25 mouse cellular contexts compared by ENCODE assay signal in genomic region chr19:25220611-25221010, GRCm38 (mm10). TPM values are rescaled to one million over a fixed set of nuclear protein-coding genes. Genes with fewer than 3 reads are reported as not detected.
DNase-seq lines count a peak whose midpoint lies in the region; ATAC-seq and TF ChIP-seq lines count a peak whose summit lies in the region.
"Had no signal": no experiment of that assay in that cellular context is flagged by ENCODE, and none has a peak within 500 bp of the region (broad histone marks: within the 10 kb centered on the region; RNA-seq: fewer than 3 reads in every experiment).

No protein-coding gene starts in this region.

- WGBS in intestine, postnatal 0 days, result 42% methylated on average over 2 of the region's 2 CpGs
- 42% methylated on average over 2 of the region's 2 CpGs for WGBS in kidney, postnatal 0 days
- WGBS in thymus, adult 2 months, result 95% methylated on average over 2 of the region's 2 CpGs

- no peaks in the 10 kb centered on the region for H3K27me3 ChIP-seq in intestine, postnatal 0 days (replicated peaks; ENCODE audit: control insufficient read depth, insufficient read depth, low read length)
- no peaks in the 10 kb centered on the region for H3K27me3 ChIP-seq in kidney, postnatal 0 days (ENCODE audit: insufficient read depth, low read length)
- H3K27me3 ChIP-seq in thymus, adult 2 months (ENCODE audit: control insufficient read depth, insufficient read depth, low read length), result no peaks in the 10 kb centered on the region
- H3K27me3 ChIP-seq: embryonic facial prominence, embryonic 13.5 days; forebrain, embryonic 15.5 days had no signal

- no peak overlapping the region for H3K4me2 ChIP-seq in intestine, postnatal 0 days (replicated peaks; ENCODE audit: low read depth)
- no peak overlapping the region for H3K4me2 ChIP-seq in kidney, postnatal 0 days (ENCODE audit: low read length)
- H3K4me2 ChIP-seq: embryonic facial prominence, embryonic 13.5 days; forebrain, embryonic 15.5 days; liver, embryonic 11.5 days had no signal

- H3K27ac ChIP-seq in intestine, postnatal 0 days (ENCODE audit: low read depth, low read length), result peak overlapping the region; percentile 60
- H3K27ac ChIP-seq in kidney, postnatal 0 days, result 0 out of 2 replicates have a peak overlapping the region, but pooled peaks have one; percentile 36
- no peak overlapping the region for H3K27ac ChIP-seq in thymus, adult 2 months (ENCODE audit: control insufficient read depth, insufficient read depth, low read length)
- H3K27ac ChIP-seq: embryonic facial prominence, embryonic 13.5 days; forebrain, embryonic 15.5 days; heart, embryonic 10.5 days; hindbrain, embryonic 10.5 days; hindbrain, postnatal 0 days; layer of hippocampus, adult 2 months; left cerebral cortex, adult 2 months had no signal

- H3K4me1 ChIP-seq in intestine, postnatal 0 days (replicated peaks; ENCODE audit: control insufficient read depth, insufficient read depth, low read length), result no peaks in the 10 kb centered on the region
- no peaks in the 10 kb centered on the region for H3K4me1 ChIP-seq in kidney, postnatal 0 days (replicated peaks; ENCODE audit: insufficient read depth, low read length)
- no peaks in the 10 kb centered on the region for H3K4me1 ChIP-seq in thymus, adult 2 months (replicated peaks; ENCODE audit: control insufficient read depth, insufficient read depth, low read length)
- H3K4me1 ChIP-seq: embryonic facial prominence, embryonic 13.5 days; forebrain, embryonic 15.5 days had no signal

- no peak overlapping the region for H3K9ac ChIP-seq in intestine, postnatal 0 days (ENCODE audit: low read depth, low read length)
- no peak overlapping the region for H3K9ac ChIP-seq in kidney, postnatal 0 days (ENCODE audit: low read depth, low read length)
- H3K9ac ChIP-seq: embryonic facial prominence, embryonic 13.5 days; forebrain, embryonic 15.5 days had no signal

- H3K36me3 ChIP-seq in intestine, postnatal 0 days (ENCODE audit: control insufficient read depth, insufficient read depth), result no peaks in the 10 kb centered on the region
- no peaks in the 10 kb centered on the region for H3K36me3 ChIP-seq in kidney, postnatal 0 days (ENCODE audit: insufficient read depth, low read length)
- no peaks in the 10 kb centered on the region for H3K36me3 ChIP-seq in thymus, adult 2 months (ENCODE audit: control insufficient read depth, insufficient read depth, low read length)
- H3K36me3 ChIP-seq: embryonic facial prominence, embryonic 13.5 days; forebrain, embryonic 15.5 days; heart, embryonic 10.5 days; hindbrain, embryonic 10.5 days had no signal

- no peaks in the 10 kb centered on the region for H3K9me3 ChIP-seq in intestine, postnatal 0 days (ENCODE audit: control insufficient read depth)
- no peaks in the 10 kb centered on the region for H3K9me3 ChIP-seq in kidney, postnatal 0 days (replicated peaks; ENCODE audit: low read length)
- H3K9me3 ChIP-seq: embryonic facial prominence, embryonic 13.5 days; forebrain, embryonic 15.5 days; heart, embryonic 10.5 days had no signal

- H3K4me3 ChIP-seq in intestine, postnatal 0 days (ENCODE audit: low read depth, low read length), result no peak overlapping the region
- no peak overlapping the region for H3K4me3 ChIP-seq in kidney, postnatal 0 days (replicated peaks; ENCODE audit: low read depth, low read length)
- no peak overlapping the region for H3K4me3 ChIP-seq in thymus, adult 2 months (ENCODE audit: control insufficient read depth, insufficient read depth, low read length)
- H3K4me3 ChIP-seq: embryonic facial prominence, embryonic 13.5 days; forebrain, embryonic 15.5 days; heart, embryonic 10.5 days; hindbrain, embryonic 10.5 days; layer of hippocampus, adult 2 months; left cerebral cortex, adult 2 months had no signal

- TF ChIP-seq POLR2A in thymus, adult 2 months (IDR thresholded peaks at IDR 0.05; ENCODE audit: control insufficient read depth, extremely low read depth, insufficient read depth, low read length, poor library complexity), result no peak

- peak; percentile 51 for DNase-seq in adrenal gland, postnatal 10 days
- DNase-seq in adrenal gland, adult 18-20 months (ENCODE audit: low spot score in 2 of 2), result no peak
- DNase-seq in kidney, postnatal 0 days (ENCODE audit: low spot score), result no peak
- DNase-seq in yolk sac, embryonic 10.5 days (ENCODE audit: low spot score), result peak; percentile 22
- no peak for DNase-seq in neural tube, embryonic 10.5 days (ENCODE audit: extremely low spot score, low spot score)
- DNase-seq in thymus, adult 2 months, result no peak
- DNase-seq: cerebellum, postnatal 10 days; left cerebral cortex, postnatal 4 days; lung, adult 2 months; lung, postnatal 36 days; right cerebral cortex, postnatal 25 days; thymus, postnatal 14 days had no signal

- no peak for TF ChIP-seq CTCF in intestine, postnatal 0 days (IDR thresholded peaks at IDR 0.05; ENCODE audit: low read depth)
- no peak for TF ChIP-seq CTCF in kidney, postnatal 0 days (IDR thresholded peaks at IDR 0.05; ENCODE audit: low read depth)
- no peak for TF ChIP-seq CTCF in thymus, adult 2 months (IDR thresholded peaks at IDR 0.05; ENCODE audit: borderline replicate concordance, control insufficient read depth, extremely low read depth, insufficient read depth, low read length, poor library complexity)

- ATAC-seq in intestine, postnatal 0 days, result peak; percentile 74
- ATAC-seq in kidney, postnatal 0 days (replicated peaks; ENCODE audit: low FRiP score, low read depth), result no peak; the same call in 1 of the 2 replicates
- ATAC-seq: CD4-positive, CD25-positive, alpha-beta regulatory T cell, adult 4 months; forebrain, embryonic 15.5 days; hindbrain, postnatal 0 days; midbrain, embryonic 16.5 days had no signal

RNA-seq across cellular contexts. Expression of gene Kank1, which starts 16.2 kb away (rescaled TPM):
- 10 to 100 TPM; 25.5 to 34.1 TPM for total RNA-seq in adrenal gland, postnatal 10 days (2021)
- total RNA-seq in adrenal gland, adult 18-20 months (2021), result 10 to 100 TPM; 11.2 to 17.6 TPM
- 6.0 and 6.9 TPM in 2 replicates for polyA plus RNA-seq in intestine, postnatal 0 days (2015; fragmentation: Nextera tagmentation; extraction: Ambion mirVana)
- polyA plus RNA-seq in kidney, postnatal 0 days (2015; fragmentation: Nextera tagmentation; extraction: Ambion mirVana), result 18.4 and 21.6 TPM in 2 replicates
- 9.6 and 13.6 TPM in 2 replicates for polyA plus RNA-seq in thymus, adult 2 months (2012; rRNA removed)
- total RNA-seq: megakaryocyte-erythroid progenitor cell, adult 5-6 weeks; neutrophil, adult 5-6 weeks had no signal
- polyA plus RNA-seq: CD4-positive, CD25-positive, alpha-beta regulatory T cell, adult 4 months had no signal

Comparison
In these comparisons a context has a peak if more than half of its experiments do, and no peak if none do; other contexts are left out.
1. DNase-seq: peak in adrenal gland, postnatal 10 days (single experiment) and yolk sac, embryonic 10.5 days (single experiment); none in adrenal gland, adult 18-20 months (0 of 2), kidney, postnatal 0 days (single experiment), neural tube, embryonic 10.5 days (single experiment) and thymus, adult 2 months (single experiment).